Mouse (Mus musculus) embryonic fibroblast, embryonic 13.5 days (primary cell): ENCODE data around the gene Cst9.

Experiments
- CTCF ChIP-seq: IDR thresholded peaks from 2 replicates; pipeline ENCODE4 v1.5.1; 2011; ENCODE audit warnings: mild to moderate bottlenecking, control low read depth, low read length, moderate library complexity, borderline replicate concordance; ENCODE audit not compliant: insufficient read depth
- POLR2A ChIP-seq: IDR thresholded peaks from 2 replicates; pipeline ENCODE4 v1.6.1; 2011; ENCODE audit warnings: low read depth, mild to moderate bottlenecking, control low read depth, low read length, moderate library complexity

GRCm38 (mm10) chr2:148789142-148789541 lies 45.8 kb upstream of the Cst9 start, which contains the start of gene Cst12:
- no peak for TF ChIP-seq CTCF
- no peak for TF ChIP-seq POLR2A
